Mouse (Mus musculus): ENCODE measurements at regions not wholly inside any gene's neighbourhood (a gene's known extent, or its start where the extent isn't known, plus 50 kb on each side); places are given as distances from the start of the nearest gene placed in this dataset.

GRCm38 (mm10) chrX:99243251-99243650 lies 107.3 kb downstream of the Efnb1 start:
- Histone ChIP-seq H3K4me3 (ENCODE audit: low read depth, low read length) (no peak overlapping the region), H3K27ac (ENCODE audit: low read depth, low read length) (no peak overlapping the region), H3K36me3 (ENCODE audit: control insufficient read depth, insufficient read depth) (no peaks in the 10 kb centered on the region), H3K4me1 (replicated peaks; ENCODE audit: control insufficient read depth, insufficient read depth, low read length) (no peaks in the 10 kb centered on the region; the same call in 1 of the 2 replicates), H3K4me2 (replicated peaks; ENCODE audit: low read depth) (no peak overlapping the region), H3K9ac (ENCODE audit: low read depth, low read length) (no peak overlapping the region), H3K9me3 (ENCODE audit: control insufficient read depth) (no peaks in the 10 kb centered on the region), H3K27me3 (replicated peaks; ENCODE audit: control insufficient read depth, insufficient read depth, low read length) (no peaks in the 10 kb centered on the region; the same call in 1 of the 2 replicates)
- 94% methylated on average over 5 of the region's 5 CpGs for WGBS
- ATAC-seq, result no peak
- TF ChIP-seq CTCF (IDR thresholded peaks at IDR 0.05; ENCODE audit: low read depth), result no peak

- TF ChIP-seq CTCF (IDR thresholded peaks at IDR 0.05; ENCODE audit: low read depth), result no peak
- H3K4me3 ChIP-seq (ENCODE audit: low read depth, low read length), result no peak overlapping the region
- no peak for ATAC-seq
- H3K9ac ChIP-seq (ENCODE audit: low read depth, low read length), result no peak overlapping the region
- H3K27ac ChIP-seq (ENCODE audit: low read depth, low read length), result no peak overlapping the region
- no peaks in the 10 kb centered on the region for H3K9me3 ChIP-seq (ENCODE audit: control insufficient read depth)
- H3K4me2 ChIP-seq (replicated peaks; ENCODE audit: low read depth), result no peak overlapping the region
- H3K4me1 ChIP-seq (replicated peaks; ENCODE audit: control insufficient read depth, insufficient read depth, low read length), result no peaks in the 10 kb centered on the region; the same call in 1 of the 2 replicates
- 36% methylated on average over 5 of the region's 5 CpGs for WGBS
- no peaks in the 10 kb centered on the region; the same call in 1 of the 2 replicates for H3K27me3 ChIP-seq (replicated peaks; ENCODE audit: control insufficient read depth, insufficient read depth, low read length)
- H3K36me3 ChIP-seq (ENCODE audit: control insufficient read depth, insufficient read depth), result no peaks in the 10 kb centered on the region
These were observed 105.8 kb downstream of the Efnb1 start for GRCm38 (mm10) chrX:99241684-99242118.

- H3K36me3 ChIP-seq (ENCODE audit: control insufficient read depth, insufficient read depth), result no peaks in the 10 kb centered on the region
- WGBS, result 57% methylated on average over 3 of the region's 3 CpGs
- no peak overlapping the region for H3K4me2 ChIP-seq (replicated peaks; ENCODE audit: low read depth)
- H3K27ac ChIP-seq (ENCODE audit: low read depth, low read length), result no peak overlapping the region
- H3K4me1 ChIP-seq (replicated peaks; ENCODE audit: control insufficient read depth, insufficient read depth, low read length), result no peaks in the 10 kb centered on the region
- H3K9ac ChIP-seq (ENCODE audit: low read depth, low read length), result no peak overlapping the region
- H3K27me3 ChIP-seq (replicated peaks; ENCODE audit: control insufficient read depth, insufficient read depth, low read length), result no peaks in the 10 kb centered on the region
- no peak for ATAC-seq
- no peak overlapping the region for H3K4me3 ChIP-seq (ENCODE audit: low read depth, low read length)
- TF ChIP-seq CTCF (IDR thresholded peaks at IDR 0.05; ENCODE audit: low read depth), result no peak
- no peaks in the 10 kb centered on the region for H3K9me3 ChIP-seq (ENCODE audit: control insufficient read depth)
These were observed 97.1 kb downstream of the Efnb1 start for GRCm38 (mm10) chrX:99233035-99233434.

DNA sequence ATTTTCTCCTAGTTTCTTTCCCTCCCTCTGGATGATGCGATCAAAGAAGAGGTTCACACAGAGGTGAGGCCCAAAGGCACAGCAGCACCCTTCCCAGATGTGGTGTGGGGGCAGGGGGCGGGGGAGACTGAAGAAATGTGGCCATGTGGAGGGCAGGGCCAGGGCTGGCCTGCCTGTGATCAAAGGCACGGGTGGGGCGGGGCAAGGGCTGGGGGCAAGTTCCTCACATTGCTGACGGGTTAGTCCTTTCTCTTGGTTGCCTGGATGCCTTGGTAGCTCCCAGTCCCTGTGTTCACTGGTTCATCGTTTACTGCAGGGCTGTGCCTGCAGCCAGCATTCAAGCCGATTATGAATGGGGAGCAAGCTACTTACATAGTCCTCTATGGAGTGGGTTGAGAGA lies 96.4 kb downstream of the Efnb1 start:
- no peak for TF ChIP-seq CTCF (IDR thresholded peaks at IDR 0.05; ENCODE audit: low read depth)
- Histone ChIP-seq H3K9me3 (ENCODE audit: control insufficient read depth) (no peaks in the 10 kb centered on the region), H3K4me1 (replicated peaks; ENCODE audit: control insufficient read depth, insufficient read depth, low read length) (no peaks in the 10 kb centered on the region), H3K27ac (ENCODE audit: low read depth, low read length) (no peak overlapping the region), H3K4me3 (ENCODE audit: low read depth, low read length) (no peak overlapping the region), H3K4me2 (replicated peaks; ENCODE audit: low read depth) (no peak overlapping the region), H3K36me3 (ENCODE audit: control insufficient read depth, insufficient read depth) (no peaks in the 10 kb centered on the region), H3K27me3 (replicated peaks; ENCODE audit: control insufficient read depth, insufficient read depth, low read length) (no peaks in the 10 kb centered on the region), H3K9ac (ENCODE audit: low read depth, low read length) (no peak overlapping the region)
- ATAC-seq, result no peak
- WGBS, result 56% methylated on average over 7 of the region's 7 CpGs

DNA sequence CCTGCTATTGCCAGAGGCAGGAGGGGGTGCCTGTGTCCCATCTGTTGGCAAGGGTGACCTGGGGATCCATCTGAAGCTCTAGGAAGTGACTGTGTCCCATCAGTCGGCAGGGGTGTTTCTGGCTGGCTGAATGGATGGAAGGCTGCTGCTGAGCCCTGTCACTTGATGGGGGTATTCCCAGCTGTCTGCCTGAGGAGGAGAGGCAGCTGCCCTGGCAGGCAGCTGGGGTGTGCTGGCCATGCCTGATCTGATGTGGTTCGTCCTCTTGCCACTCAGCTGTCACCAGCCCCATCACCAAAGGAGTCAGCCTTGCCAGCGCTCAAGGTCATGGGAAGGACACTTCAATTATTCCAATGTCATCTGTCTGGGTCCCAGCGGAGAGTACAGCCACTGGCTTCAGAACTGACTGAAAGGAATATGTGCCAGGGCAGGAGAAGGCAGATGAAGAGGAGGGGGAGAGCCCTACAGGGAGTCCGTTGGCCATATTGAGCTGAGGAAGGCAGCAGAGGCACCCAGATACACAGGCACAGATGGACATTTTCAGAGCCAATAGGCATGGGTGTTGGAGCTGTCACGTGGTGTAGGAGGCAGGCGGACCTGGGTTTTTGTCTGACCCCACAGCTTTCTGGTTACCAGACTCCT lies 89.3 kb downstream of the Efnb1 start:
- Histone ChIP-seq H3K27ac (ENCODE audit: low read depth, low read length) (no peak overlapping the region), H3K9ac (ENCODE audit: low read depth, low read length) (no peak overlapping the region), H3K27me3 (replicated peaks; ENCODE audit: control insufficient read depth, insufficient read depth, low read length) (no peaks in the 10 kb centered on the region), H3K4me1 (replicated peaks; ENCODE audit: control insufficient read depth, insufficient read depth, low read length) (no peaks in the 10 kb centered on the region), H3K4me2 (replicated peaks; ENCODE audit: low read depth) (no peak overlapping the region), H3K9me3 (ENCODE audit: control insufficient read depth) (no peaks in the 10 kb centered on the region), H3K36me3 (ENCODE audit: control insufficient read depth, insufficient read depth) (no peaks in the 10 kb centered on the region), H3K4me3 (ENCODE audit: low read depth, low read length) (no peak overlapping the region)
- WGBS, result 82% methylated on average over 7 of the region's 7 CpGs
- ATAC-seq, result no peak
- no peak for TF ChIP-seq CTCF (IDR thresholded peaks at IDR 0.05; ENCODE audit: low read depth)

DNA sequence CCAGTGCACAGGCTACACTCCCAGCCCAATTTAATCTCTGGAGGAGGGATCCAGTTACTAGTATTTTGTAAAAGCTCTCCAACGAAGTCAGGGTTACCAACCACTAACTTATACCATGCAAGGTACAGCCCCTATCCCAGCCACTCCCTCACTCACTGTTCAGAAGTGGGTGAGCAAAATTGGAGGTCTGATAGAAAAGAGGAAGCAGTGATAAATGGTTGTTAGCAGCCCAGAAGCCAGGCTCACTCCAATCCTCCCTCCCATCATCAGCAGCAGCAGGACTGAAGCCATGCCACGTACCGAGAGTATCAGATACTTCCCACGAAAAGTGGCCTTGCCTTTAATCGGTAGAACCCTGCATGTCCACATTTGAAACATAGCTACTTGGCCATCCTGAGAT lies 86.1 kb downstream of the Efnb1 start:
- H3K9me3 ChIP-seq (ENCODE audit: control insufficient read depth), result no peaks in the 10 kb centered on the region
- H3K9ac ChIP-seq (ENCODE audit: low read depth, low read length), result no peak overlapping the region
- ATAC-seq, result no peak
- WGBS, result 79% methylated on average over 5 of the region's 5 CpGs
- no peaks in the 10 kb centered on the region for H3K36me3 ChIP-seq (ENCODE audit: control insufficient read depth, insufficient read depth)
- no peak overlapping the region for H3K27ac ChIP-seq (ENCODE audit: low read depth, low read length)
- H3K4me3 ChIP-seq (ENCODE audit: low read depth, low read length), result no peak overlapping the region
- H3K4me2 ChIP-seq (replicated peaks; ENCODE audit: low read depth), result no peak overlapping the region
- TF ChIP-seq CTCF (IDR thresholded peaks at IDR 0.05; ENCODE audit: low read depth), result no peak
- no peaks in the 10 kb centered on the region for H3K27me3 ChIP-seq (replicated peaks; ENCODE audit: control insufficient read depth, insufficient read depth, low read length)
- no peaks in the 10 kb centered on the region for H3K4me1 ChIP-seq (replicated peaks; ENCODE audit: control insufficient read depth, insufficient read depth, low read length)
